Mouse (Mus musculus) forelimb bud, embryonic 11.5 days (tissue): ENCODE measurements around the gene Maml2.

ENCODE experiments used
- DNase-seq: peaks from one replicate; pipeline ENCODE4 v3.0.0-alpha.2; 2012; ENCODE audit warnings: low read depth, low spot score

Gene Maml2

GRCm38 (mm10) chr9:13297668-13298512 is at the start of gene Maml2:
Gene Maml2 (plus strand): TSS chr9:13297957.
- DNase-seq = peak; percentile 57

- DNase-seq = no peak
Observed at GRCm38 (mm10) chr9:13248104-13248503, 49.7 kb upstream of the Maml2 start.

- no peak for DNase-seq
Observed at GRCm38 (mm10) chr9:13251251-13251650, 46.5 kb upstream of the Maml2 start.

GRCm38 (mm10) chr9:13256726-13257125 is 41.0 kb upstream of the Maml2 start:
- no peak for DNase-seq

- no peak for DNase-seq
Observed at GRCm38 (mm10) chr9:13258173-13258572, 39.6 kb upstream of the Maml2 start.

- DNase-seq = no peak
Observed at GRCm38 (mm10) chr9:13260980-13261379, 36.8 kb upstream of the Maml2 start.

- DNase-seq = no peak
Observed at GRCm38 (mm10) chr9:13273219-13273618, 24.5 kb upstream of the Maml2 start.

- DNase-seq = no peak
Observed at GRCm38 (mm10) chr9:13287482-13287881, 10.3 kb upstream of the Maml2 start.

GRCm38 (mm10) chr9:13296274-13297121 is 1.3 kb upstream of the Maml2 start:
- DNase-seq = peak; percentile 90

- no peak for DNase-seq
Observed at GRCm38 (mm10) chr9:13297122-13297667, 562 bp upstream of the Maml2 start.

- DNase-seq = no peak
Observed at GRCm38 (mm10) chr9:13298513-13298878, 739 bp downstream of the Maml2 start.

GRCm38 (mm10) chr9:13299190-13299589 is 1.4 kb downstream of the Maml2 start:
- no peak for DNase-seq

- no peak for DNase-seq
Observed at GRCm38 (mm10) chr9:13300041-13300441, 2.3 kb downstream of the Maml2 start.

- no peak for DNase-seq
Observed at GRCm38 (mm10) chr9:13300891-13301782, 3.4 kb downstream of the Maml2 start.

- DNase-seq = no peak
Observed at GRCm38 (mm10) chr9:13302183-13302825, 4.5 kb downstream of the Maml2 start.

GRCm38 (mm10) chr9:13303099-13303771 is 5.5 kb downstream of the Maml2 start:
- no peak for DNase-seq

GRCm38 (mm10) chr9:13303976-13304375 is 6.2 kb downstream of the Maml2 start:
- DNase-seq = no peak

- no peak for DNase-seq
Observed at GRCm38 (mm10) chr9:13306471-13306870, 8.7 kb downstream of the Maml2 start.

GRCm38 (mm10) chr9:13307226-13307625 is 9.5 kb downstream of the Maml2 start:
- DNase-seq = no peak

GRCm38 (mm10) chr9:13308718-13309117 is 11.0 kb downstream of the Maml2 start:
- DNase-seq = no peak
